Mouse (Mus musculus) heart, embryonic 10.5 days (tissue): ENCODE data around the gene Dand5. TPM values are rescaled to one million over a fixed set of nuclear protein-coding genes. Genes with fewer than 3 reads are reported as not detected.

ENCODE experiments used
- DNase-seq: peaks from one replicate; pipeline ENCODE4 v3.0.0-alpha.2; 2017; ENCODE audit warnings: low spot score
- H3K27ac ChIP-seq: fragments of 300-500 bp; sonication (generic); 2 replicates; pipeline ENCODE4 v1.5.1; 2016; ENCODE audit warnings: mild to moderate bottlenecking
- H3K27me3 ChIP-seq: fragments of 300-500 bp; sonication (generic); 2 replicates; pipeline ENCODE4 v1.6.1; 2016; ENCODE audit warnings: mild to moderate bottlenecking; ENCODE audit not compliant: poor library complexity, insufficient read depth, severe bottlenecking
- H3K36me3 ChIP-seq: fragments of 300-500 bp; sonication (generic); 2 replicates; pipeline ENCODE4 v1.6.1; 2016; ENCODE audit warnings: mild to moderate bottlenecking, moderate library complexity
- H3K4me1 ChIP-seq: fragments of 300-500 bp; sonication (generic); 2 replicates; pipeline ENCODE4 v1.6.1; 2016; ENCODE audit warnings: mild to moderate bottlenecking
- H3K4me3 ChIP-seq: fragments of 300-500 bp; sonication (generic); 2 replicates; pipeline ENCODE4 v1.5.1; 2016; ENCODE audit warnings: mild to moderate bottlenecking, moderate library complexity
- H3K9me3 ChIP-seq: fragments of 300-500 bp; sonication (generic); 2 replicates; pipeline ENCODE4 v1.6.1; 2016; ENCODE audit warnings: mild to moderate bottlenecking, moderate library complexity
- WGBS: fragments of 180-500 bp; shearing (Covaris S2); methylation state at CpG from one replicate; pipeline ENCODE4 v1.1.7; 2016; 5-methylcytosine and 5-hydroxymethylcytosine counted together
- polyA plus RNA-seq: library from polyadenylated mRNA; unstranded; fragments of >200 nt; fragmentation: Nextera tagmentation; extraction: Ambion mirVana; gene quantifications from 2 replicates; pipeline ENCODE4 v1.2.1, GENCODE M21; 2016

Gene Dand5
- polyA plus RNA-seq, 1 experiment from 2014 or later = 5.3 TPM

- peaks cover 29% of the 10 kb centered on the region for H3K4me1 ChIP-seq
- peaks cover 100% of the 10 kb centered on the region for H3K27me3 ChIP-seq
- no peak overlapping the region for H3K4me3 ChIP-seq
- H3K27ac ChIP-seq = no peak overlapping the region
- no peaks in the 10 kb centered on the region for H3K36me3 ChIP-seq
- WGBS = 5% methylated on average over 10 of the region's 10 CpGs
- H3K9me3 ChIP-seq = no peaks in the 10 kb centered on the region
- no peak for DNase-seq
Observed at GRCm38 (mm10) chr8:84782680-84783079, 39.9 kb downstream of the Dand5 start.

DNA sequence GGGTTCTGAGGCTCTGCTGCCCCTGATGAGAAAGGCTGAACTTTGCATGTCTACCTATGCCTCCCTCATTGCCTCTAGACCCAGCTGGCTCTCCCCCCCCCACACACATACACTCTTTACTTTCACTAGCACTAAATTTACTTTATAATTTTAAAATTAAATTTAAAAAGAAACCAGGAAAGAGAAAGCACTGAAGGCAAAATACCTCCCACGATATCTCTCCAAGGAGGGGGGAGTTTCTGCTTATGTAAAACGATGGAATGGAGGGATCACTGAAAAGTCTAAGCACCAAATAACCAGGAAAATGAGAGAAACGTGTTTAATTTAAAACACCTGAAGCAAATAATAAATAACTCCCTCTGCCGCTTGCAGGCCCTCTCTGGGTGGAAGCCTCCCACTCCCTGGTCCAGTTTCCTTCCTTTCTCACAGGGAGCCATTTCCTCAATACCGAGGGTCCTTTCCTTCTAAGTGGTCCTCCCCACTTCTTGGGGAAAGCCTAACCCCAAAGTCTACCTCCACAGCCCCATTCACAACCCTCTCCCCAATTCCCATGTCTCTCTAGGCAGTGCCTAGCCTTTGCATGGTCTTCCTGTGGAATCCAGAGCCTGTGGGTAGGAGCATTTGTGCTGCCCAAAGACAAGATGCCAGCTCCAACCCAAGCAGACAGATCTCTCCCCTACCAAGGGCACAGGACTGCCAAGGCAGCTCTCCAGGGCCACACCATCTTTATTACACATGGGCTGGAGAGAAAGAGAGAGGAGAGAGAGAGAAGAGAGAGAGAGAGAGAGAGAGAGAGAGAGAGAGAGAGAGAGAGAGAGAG lies 40.7 kb downstream of the Dand5 start:
- no peak for DNase-seq
- peaks cover 29% of the 10 kb centered on the region for H3K4me1 ChIP-seq
- no peak overlapping the region for H3K4me3 ChIP-seq

DNA sequence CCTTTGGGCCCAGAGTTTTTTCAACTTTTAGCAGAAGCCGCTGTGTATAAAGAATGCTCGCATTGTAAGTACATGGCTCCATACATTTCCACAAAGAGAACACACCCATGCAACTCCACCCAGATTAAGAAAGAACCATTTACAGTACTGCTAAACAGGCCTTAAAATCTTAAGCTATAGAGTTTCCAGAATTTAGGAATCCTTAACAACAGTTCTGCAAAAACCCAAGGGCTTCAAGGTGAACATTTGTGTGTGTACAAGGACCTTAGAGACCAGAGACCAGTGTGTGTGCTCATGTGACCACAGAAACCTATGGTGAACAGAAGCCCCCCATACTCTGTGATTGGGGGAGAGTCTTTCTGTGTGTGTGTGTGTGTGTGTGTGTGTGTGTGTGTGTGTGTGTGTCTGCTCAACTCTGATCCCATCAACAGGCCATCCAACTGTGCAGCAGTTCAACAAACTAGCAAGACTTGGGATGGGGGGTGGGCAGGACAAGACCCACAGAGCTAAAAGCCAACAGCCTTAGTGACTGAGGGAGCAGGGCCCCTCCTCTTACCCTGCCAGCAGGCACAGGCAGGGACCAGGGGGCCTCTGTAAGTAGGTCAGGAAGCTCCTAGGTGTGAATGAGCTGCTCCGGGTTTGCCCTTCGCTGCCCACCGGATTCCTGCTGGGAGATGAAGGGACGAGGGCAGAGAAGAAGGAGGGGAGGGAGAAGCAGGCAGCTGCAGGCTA lies 41.5 kb downstream of the Dand5 start:
- WGBS = 10% methylated on average over 6 of the region's 6 CpGs
- H3K27ac ChIP-seq = no peak overlapping the region
- H3K9me3 ChIP-seq = no peaks in the 10 kb centered on the region
- no peaks in the 10 kb centered on the region for H3K36me3 ChIP-seq
- H3K27me3 ChIP-seq = peaks cover 100% of the 10 kb centered on the region
- peaks cover 23% of the 10 kb centered on the region for H3K4me1 ChIP-seq
- H3K4me3 ChIP-seq = no peak overlapping the region
- no peak for DNase-seq

More for the DNA sequence above, 40.7 kb downstream of the Dand5 start:
- 6% methylated on average over 5 of the region's 5 CpGs for WGBS
- no peak overlapping the region for H3K27ac ChIP-seq
- H3K9me3 ChIP-seq = no peaks in the 10 kb centered on the region
- H3K36me3 ChIP-seq = no peaks in the 10 kb centered on the region
- H3K27me3 ChIP-seq = peaks cover 100% of the 10 kb centered on the region

GRCm38 (mm10) chr8:84780225-84780555 lies 42.4 kb downstream of the Dand5 start:
- no peak for DNase-seq
- H3K36me3 ChIP-seq = no peaks in the 10 kb centered on the region
- peaks cover 100% of the 10 kb centered on the region for H3K27me3 ChIP-seq
- WGBS = 3% methylated on average over 13 of the region's 13 CpGs
- no peaks in the 10 kb centered on the region for H3K9me3 ChIP-seq
- H3K27ac ChIP-seq = no peak overlapping the region
- H3K4me3 ChIP-seq = peak overlapping the region; percentile 24; the same call in 1 of the 2 replicates
- H3K4me1 ChIP-seq = peaks cover 23% of the 10 kb centered on the region

DNA sequence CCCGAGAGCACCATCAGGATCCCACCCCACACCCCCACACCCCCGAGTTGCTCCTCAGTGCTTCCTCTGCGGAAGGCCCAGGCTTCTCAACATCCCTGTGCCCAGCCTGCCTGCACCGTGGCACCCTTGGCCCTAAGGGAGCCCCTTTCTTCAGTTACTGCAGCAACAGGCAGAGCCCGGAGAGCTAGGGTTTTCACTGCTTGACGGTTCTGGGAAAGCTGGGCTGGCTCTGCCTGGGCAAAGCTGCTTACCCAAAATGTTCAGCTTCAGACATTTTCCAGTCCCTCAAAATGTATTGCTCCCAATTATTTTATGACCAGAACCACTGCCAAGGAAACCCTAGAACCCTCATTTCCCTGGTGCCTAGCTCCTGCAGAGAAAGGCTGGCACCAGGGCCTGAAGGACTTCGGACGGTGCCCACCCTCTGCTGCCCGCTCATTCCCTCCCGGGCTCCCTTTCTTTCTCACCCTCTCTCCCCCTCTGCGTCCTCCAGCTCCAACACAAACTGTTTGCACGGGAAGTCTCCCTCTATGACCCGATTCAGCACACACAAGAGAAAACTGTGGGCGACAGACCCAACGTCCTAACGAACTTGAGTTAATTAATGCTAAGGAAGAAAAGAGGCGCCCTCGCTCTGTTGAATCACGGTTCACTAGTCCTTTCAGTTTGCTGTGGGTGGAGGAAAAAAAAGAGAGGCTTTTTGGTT lies 43.0 kb downstream of the Dand5 start:
- no peak overlapping the region for H3K27ac ChIP-seq
- H3K27me3 ChIP-seq = peaks cover 100% of the 10 kb centered on the region
- peak overlapping the region; percentile 24; the same call in 1 of the 2 replicates for H3K4me3 ChIP-seq
- no peaks in the 10 kb centered on the region for H3K36me3 ChIP-seq
- H3K4me1 ChIP-seq = peaks cover 23% of the 10 kb centered on the region
- no peak for DNase-seq
- WGBS = 4% methylated on average over 19 of the region's 19 CpGs
- no peaks in the 10 kb centered on the region for H3K9me3 ChIP-seq

DNA sequence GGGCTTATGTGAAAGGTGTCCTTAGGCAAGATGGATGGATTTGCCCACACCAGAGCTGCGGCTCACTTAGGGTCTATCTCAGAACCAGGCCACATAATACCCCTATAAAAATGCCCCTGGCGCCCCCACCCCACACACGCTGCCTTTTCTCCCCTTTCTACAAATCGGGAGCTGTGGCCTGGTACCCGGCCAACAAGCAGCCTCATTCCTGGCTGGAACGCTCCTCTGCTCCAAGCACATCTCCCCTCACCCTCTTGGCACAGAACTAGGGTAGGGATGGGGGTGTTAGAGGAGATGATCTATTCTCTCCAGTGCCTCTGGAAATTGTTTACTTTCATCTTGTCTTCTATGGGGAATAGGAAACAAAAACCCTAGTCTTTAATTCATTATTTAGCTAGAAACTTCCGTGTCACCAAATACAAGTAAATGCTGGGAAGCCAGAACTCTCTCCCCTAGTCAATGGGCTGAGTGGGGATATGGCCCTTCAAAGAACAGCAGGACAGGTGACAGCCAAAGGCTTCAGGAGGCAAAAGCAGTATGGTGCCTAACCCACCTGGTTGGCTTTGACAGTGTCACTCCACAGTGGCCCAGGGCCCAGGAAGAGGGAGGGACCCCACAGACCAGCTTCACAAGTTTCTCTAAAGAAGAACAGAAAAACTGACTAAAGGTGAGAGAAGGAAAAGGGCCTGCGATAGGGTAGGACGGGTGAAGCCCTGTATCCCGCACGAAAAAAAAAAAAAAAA lies 43.8 kb downstream of the Dand5 start:
- DNase-seq = no peak
- Histone ChIP-seq H3K27ac (no peak overlapping the region), H3K4me1 (peaks cover 25% of the 10 kb centered on the region), H3K36me3 (no peaks in the 10 kb centered on the region), H3K27me3 (peaks cover 100% of the 10 kb centered on the region), H3K4me3 (no peak overlapping the region), H3K9me3 (no peaks in the 10 kb centered on the region)
- 6% methylated on average over 11 of the region's 11 CpGs for WGBS

DNA sequence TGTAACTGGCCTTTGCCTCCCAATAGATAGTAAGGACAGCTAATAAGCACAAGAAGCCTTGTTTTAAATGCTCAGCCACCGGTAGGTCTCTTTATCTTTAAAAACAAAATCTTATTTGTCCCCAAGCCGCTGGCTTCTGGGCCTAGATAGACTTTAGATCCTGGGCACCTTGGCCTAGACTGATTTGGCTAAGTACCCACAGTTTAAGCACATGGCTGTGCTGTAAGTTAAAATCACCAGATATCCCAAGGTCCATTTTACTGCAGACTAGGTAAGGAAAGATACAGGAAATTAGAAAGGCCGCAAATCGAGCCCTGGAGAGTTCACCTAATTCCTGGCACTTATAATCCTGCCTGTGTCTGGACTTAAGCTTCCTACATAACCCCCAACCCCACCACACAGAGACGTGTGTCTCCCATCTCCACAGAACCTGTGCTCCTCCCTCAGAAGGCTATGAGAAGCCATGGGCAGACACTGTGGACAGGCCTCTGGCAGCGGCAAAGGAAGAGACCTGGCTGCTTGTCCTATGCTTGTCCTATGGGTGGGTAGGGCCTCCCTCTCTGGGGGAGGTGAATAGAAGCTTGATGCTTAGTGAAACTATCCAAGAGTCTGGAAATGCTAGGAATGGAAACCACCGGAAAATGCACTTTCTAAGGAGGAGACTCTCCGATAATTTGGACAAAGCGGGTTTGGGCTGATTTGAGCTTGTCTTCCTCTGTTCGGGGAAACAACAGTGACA lies 44.6 kb downstream of the Dand5 start:
- 18% methylated on average over 10 of the region's 10 CpGs for whole genome bisulfite sequencing
- Histone ChIP-seq H3K4me3 (no peak overlapping the region), H3K4me1 (peaks cover 28% of the 10 kb centered on the region), H3K27ac (no peak overlapping the region), H3K36me3 (no peaks in the 10 kb centered on the region), H3K27me3 (peaks cover 100% of the 10 kb centered on the region), H3K9me3 (no peaks in the 10 kb centered on the region)
- DNase-seq = no peak

GRCm38 (mm10) chr8:84776569-84776968 lies 46.1 kb downstream of the Dand5 start:
- no peaks in the 10 kb centered on the region for H3K9me3 ChIP-seq
- H3K4me3 ChIP-seq = no peak overlapping the region
- H3K27me3 ChIP-seq = peaks cover 100% of the 10 kb centered on the region
- no peaks in the 10 kb centered on the region for H3K36me3 ChIP-seq
- H3K4me1 ChIP-seq = peaks cover 36% of the 10 kb centered on the region
- no peak overlapping the region for H3K27ac ChIP-seq
- WGBS = 13% methylated on average over 1 of the region's 1 CpGs
- DNase-seq = no peak

DNA sequence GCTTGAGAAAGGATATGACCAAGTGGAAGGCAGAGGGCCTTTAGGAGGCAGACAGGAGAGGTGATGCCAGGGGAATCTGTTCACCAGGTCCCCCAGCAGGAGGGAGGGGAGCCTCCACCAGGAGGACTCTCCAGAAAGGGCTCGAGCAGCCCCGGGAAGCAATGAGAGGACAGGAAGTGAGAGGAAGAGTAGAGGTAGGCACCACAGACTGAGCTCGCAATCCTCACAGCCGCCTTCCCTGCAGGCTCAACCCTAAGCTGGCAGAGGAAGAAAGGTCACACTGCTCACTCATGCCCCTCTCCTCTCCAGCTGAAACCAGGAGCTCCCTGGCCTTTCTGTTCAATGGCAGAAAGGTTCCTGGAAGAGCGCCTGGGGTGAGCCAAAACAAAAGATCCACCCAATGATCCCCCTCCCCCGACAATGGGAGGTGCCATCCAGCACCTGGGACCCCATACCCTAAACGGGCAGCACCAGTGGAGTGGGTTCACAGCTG lies 47.0 kb downstream of the Dand5 start:
- peaks cover 32% of the 10 kb centered on the region for H3K4me1 ChIP-seq
- H3K4me3 ChIP-seq = no peak overlapping the region
- 3% methylated on average over 7 of the region's 7 CpGs for WGBS
- H3K27ac ChIP-seq = no peak overlapping the region
- no peaks in the 10 kb centered on the region for H3K9me3 ChIP-seq
- H3K36me3 ChIP-seq = no peaks in the 10 kb centered on the region
- no peak for DNase-seq
- H3K27me3 ChIP-seq = peaks cover 100% of the 10 kb centered on the region

- H3K36me3 ChIP-seq = no peaks in the 10 kb centered on the region
- H3K4me1 ChIP-seq = peaks cover 32% of the 10 kb centered on the region
- DNase-seq = no peak
- no peaks in the 10 kb centered on the region for H3K9me3 ChIP-seq
- H3K27me3 ChIP-seq = peaks cover 100% of the 10 kb centered on the region
- H3K27ac ChIP-seq = no peak overlapping the region
- WGBS = 4% methylated on average over 13 of the region's 13 CpGs
- 0 out of 2 replicates have a peak overlapping the region, but pooled peaks have one; percentile 19 for H3K4me3 ChIP-seq
Observed at GRCm38 (mm10) chr8:84775105-84775591, 47.5 kb downstream of the Dand5 start.

GRCm38 (mm10) chr8:84774473-84774911 lies 48.1 kb downstream of the Dand5 start:
- Histone ChIP-seq H3K9me3 (no peaks in the 10 kb centered on the region), H3K27me3 (peaks cover 100% of the 10 kb centered on the region), H3K4me1 (peaks cover 32% of the 10 kb centered on the region), H3K4me3 (no peak overlapping the region), H3K36me3 (no peaks in the 10 kb centered on the region), H3K27ac (no peak overlapping the region)
- DNase-seq = no peak
- WGBS = 3% methylated on average over 10 of the region's 10 CpGs
